Mouse (Mus musculus) urinary bladder, postnatal 4 days (tissue): ENCODE measurements at regions not wholly inside any gene's neighbourhood (a gene's known extent, or its start where the extent isn't known, plus 50 kb on each side); places are given as distances from the start of the nearest gene placed in this dataset.

ENCODE experiments used
- DNase-seq, 2 experiments: peaks; one replicate each; pipeline ENCODE4 v3.0.0; 2021 to 2022; ENCODE audit warnings: low spot score in 2 of 2

GRCm38 (mm10) chr3:19368998-19369397, 259.5 kb downstream of the 1700064H15Rik start:
- DNase-seq: no peak

- no peak for DNase-seq
These were observed 260.7 kb downstream of the 1700064H15Rik start for GRCm38 (mm10) chr3:19367761-19368160.
